Mouse (Mus musculus): ENCODE data around the gene Rbbp5. TPM values are rescaled to one million over a fixed set of nuclear protein-coding genes. Genes with fewer than 3 reads are reported as not detected.

The Rbbp5 gene
- polyA plus RNA-seq, 1 experiment from 2014 or later, result 41.9 TPM

- Histone ChIP-seq H3K9me3 (ENCODE audit: control insufficient read depth, low read length) (no peaks in the 10 kb centered on the region), H3K4me1 (ENCODE audit: control insufficient read depth, insufficient read depth, low read length) (peaks cover 14% of the 10 kb centered on the region; the same call in 1 of the 2 replicates), H3K4me2 (ENCODE audit: low read depth, low read length) (0 out of 2 replicates have a peak overlapping the region, but pooled peaks have one; percentile 4), H3K9ac (replicated peaks; ENCODE audit: low read depth, low read length) (peak overlapping the region; percentile 39; the same call in 1 of the 2 replicates), H3K27me3 (ENCODE audit: control insufficient read depth, insufficient read depth, low read length) (no peaks in the 10 kb centered on the region), H3K4me3 (ENCODE audit: low read depth, low read length) (no peak overlapping the region), H3K27ac (ENCODE audit: low read depth, low read length) (peak overlapping the region; percentile 85), H3K36me3 (ENCODE audit: control insufficient read depth, insufficient read depth, low read length) (peaks cover 15% of the 10 kb centered on the region)
- 10% methylated on average over 10 of the region's 10 CpGs for WGBS
- peak; percentile 71 for ATAC-seq (ENCODE audit: low read depth)
Observed at GRCm38 (mm10) chr1:132525832-132526231, 48.7 kb downstream of the Rbbp5 start.

DNA sequence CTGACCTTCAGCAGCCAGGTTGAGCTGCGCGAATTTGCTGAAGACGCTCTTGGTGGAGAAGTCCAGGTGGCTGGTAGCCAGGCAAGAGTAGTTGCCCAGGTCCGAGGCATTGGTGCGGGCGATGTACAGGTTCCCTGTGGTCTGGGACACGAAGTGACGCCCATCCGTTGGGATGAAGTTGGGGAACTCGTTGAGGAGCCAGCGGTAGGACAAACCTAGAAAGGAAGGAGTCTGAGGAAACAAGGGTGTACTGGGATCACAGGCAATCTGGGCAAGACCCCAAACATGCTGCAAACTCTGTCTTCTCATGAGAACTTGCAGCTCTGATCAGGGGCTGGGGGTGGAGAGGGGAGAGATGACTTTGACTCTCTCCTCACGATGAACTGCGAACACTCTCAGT is 50.9 kb downstream of the Rbbp5 start:
- H3K27ac ChIP-seq (ENCODE audit: low read depth, low read length), result no peak overlapping the region
- peaks cover under 1% of the 10 kb centered on the region; the same call in 1 of the 2 replicates for H3K36me3 ChIP-seq (ENCODE audit: control insufficient read depth, insufficient read depth, low read length)
- H3K4me3 ChIP-seq (ENCODE audit: low read depth, low read length), result no peak overlapping the region
- H3K4me2 ChIP-seq (ENCODE audit: low read depth, low read length), result no peak overlapping the region
- 95% methylated on average over 13 of the region's 13 CpGs for WGBS
- ATAC-seq (ENCODE audit: low read depth), result no peak
- no peaks in the 10 kb centered on the region for H3K27me3 ChIP-seq (ENCODE audit: control insufficient read depth, insufficient read depth, low read length)
- H3K9me3 ChIP-seq (ENCODE audit: control insufficient read depth, low read length), result no peaks in the 10 kb centered on the region
- H3K4me1 ChIP-seq (ENCODE audit: control insufficient read depth, insufficient read depth, low read length), result peaks cover 18% of the 10 kb centered on the region; the same call in 1 of the 2 replicates
- no peak overlapping the region for H3K9ac ChIP-seq (replicated peaks; ENCODE audit: low read depth, low read length)

- H3K27ac ChIP-seq (ENCODE audit: low read depth, low read length), result no peak overlapping the region
- H3K4me3 ChIP-seq (ENCODE audit: low read depth, low read length), result no peak overlapping the region
- H3K4me1 ChIP-seq (ENCODE audit: control insufficient read depth, insufficient read depth, low read length), result peaks cover 23% of the 10 kb centered on the region
- no peak for ATAC-seq (ENCODE audit: low read depth)
- H3K36me3 ChIP-seq (ENCODE audit: control insufficient read depth, insufficient read depth, low read length), result no peaks in the 10 kb centered on the region; the same call in 1 of the 2 replicates
- no peaks in the 10 kb centered on the region for H3K27me3 ChIP-seq (ENCODE audit: control insufficient read depth, insufficient read depth, low read length)
- no peak overlapping the region for H3K9ac ChIP-seq (replicated peaks; ENCODE audit: low read depth, low read length)
- WGBS, result 86% methylated on average over 19 of the region's 19 CpGs
- H3K9me3 ChIP-seq (ENCODE audit: control insufficient read depth, low read length), result no peaks in the 10 kb centered on the region
- H3K4me2 ChIP-seq (ENCODE audit: low read depth, low read length), result no peak overlapping the region
Observed at GRCm38 (mm10) chr1:132528647-132529334, 51.6 kb downstream of the Rbbp5 start.

DNA sequence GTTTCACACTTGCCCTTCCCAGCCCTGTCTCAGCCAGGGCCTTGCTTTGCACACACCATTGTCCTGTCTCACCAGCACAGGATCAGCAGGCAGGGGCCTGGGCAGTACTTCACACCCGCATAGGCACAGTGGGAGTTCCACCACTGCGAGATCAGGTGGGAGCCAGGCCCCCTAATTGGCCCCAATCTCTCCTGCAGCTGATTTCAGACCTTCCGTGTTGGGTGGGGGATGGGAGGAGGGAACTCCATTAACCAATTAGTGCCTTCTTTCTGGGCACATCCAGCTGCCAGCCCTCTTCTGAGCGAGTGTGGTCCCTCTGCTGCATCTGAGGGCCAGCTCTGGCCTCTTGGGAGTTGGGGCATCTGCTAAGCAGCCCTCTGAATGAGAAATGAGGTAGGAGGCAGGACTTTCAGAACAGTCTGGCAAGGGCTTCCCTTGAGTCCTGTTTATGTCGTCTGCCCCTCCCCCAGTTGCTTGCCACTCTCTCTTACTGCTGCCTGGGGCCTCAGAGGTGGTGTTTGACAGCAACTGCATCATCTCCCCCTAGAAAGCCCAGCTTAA is 53.5 kb downstream of the Rbbp5 start:
- H3K9me3 ChIP-seq (ENCODE audit: control insufficient read depth, low read length), result no peaks in the 10 kb centered on the region
- no peaks in the 10 kb centered on the region for H3K27me3 ChIP-seq (ENCODE audit: control insufficient read depth, insufficient read depth, low read length)
- H3K36me3 ChIP-seq (ENCODE audit: control insufficient read depth, insufficient read depth, low read length), result no peaks in the 10 kb centered on the region; the same call in 1 of the 2 replicates
- H3K27ac ChIP-seq (ENCODE audit: low read depth, low read length), result peak overlapping the region; percentile 46
- no peak overlapping the region for H3K9ac ChIP-seq (replicated peaks; ENCODE audit: low read depth, low read length)
- no peak overlapping the region for H3K4me2 ChIP-seq (ENCODE audit: low read depth, low read length)
- 6% methylated on average over 5 of the region's 5 CpGs for WGBS
- no peak overlapping the region for H3K4me3 ChIP-seq (ENCODE audit: low read depth, low read length)
- H3K4me1 ChIP-seq (ENCODE audit: control insufficient read depth, insufficient read depth, low read length), result peaks cover 35% of the 10 kb centered on the region
- ATAC-seq (ENCODE audit: low read depth), result peak; percentile 57

- H3K27ac ChIP-seq (ENCODE audit: low read depth, low read length), result no peak overlapping the region; the same call in 1 of the 2 replicates
- no peak overlapping the region for H3K4me3 ChIP-seq (ENCODE audit: low read depth, low read length)
- 71% methylated on average over 9 of the region's 9 CpGs for WGBS
- no peaks in the 10 kb centered on the region for H3K9me3 ChIP-seq (ENCODE audit: control insufficient read depth, low read length)
- no peak overlapping the region for H3K9ac ChIP-seq (replicated peaks; ENCODE audit: low read depth, low read length)
- no peaks in the 10 kb centered on the region; the same call in 1 of the 2 replicates for H3K36me3 ChIP-seq (ENCODE audit: control insufficient read depth, insufficient read depth, low read length)
- no peak for ATAC-seq (ENCODE audit: low read depth)
- peaks cover 29% of the 10 kb centered on the region for H3K4me1 ChIP-seq (ENCODE audit: control insufficient read depth, insufficient read depth, low read length)
- H3K27me3 ChIP-seq (ENCODE audit: control insufficient read depth, insufficient read depth, low read length), result no peaks in the 10 kb centered on the region
- H3K4me2 ChIP-seq (ENCODE audit: low read depth, low read length), result no peak overlapping the region
Observed at GRCm38 (mm10) chr1:132532521-132532920, 55.4 kb downstream of the Rbbp5 start.

GRCm38 (mm10) chr1:132533840-132534239 is 56.7 kb downstream of the Rbbp5 start:
- WGBS, result 10% methylated on average over 7 of the region's 8 CpGs
- Histone ChIP-seq H3K27ac (ENCODE audit: low read depth, low read length) (peak overlapping the region; percentile 60; the same call in 1 of the 2 replicates), H3K9ac (replicated peaks; ENCODE audit: low read depth, low read length) (peak overlapping the region; percentile 25; the same call in 1 of the 2 replicates), H3K27me3 (ENCODE audit: control insufficient read depth, insufficient read depth, low read length) (no peaks in the 10 kb centered on the region), H3K4me2 (ENCODE audit: low read depth, low read length) (no peak overlapping the region; the same call in 1 of the 2 replicates), H3K4me3 (ENCODE audit: low read depth, low read length) (no peak overlapping the region), H3K4me1 (ENCODE audit: control insufficient read depth, insufficient read depth, low read length) (peaks cover 29% of the 10 kb centered on the region), H3K9me3 (ENCODE audit: control insufficient read depth, low read length) (no peaks in the 10 kb centered on the region), H3K36me3 (ENCODE audit: control insufficient read depth, insufficient read depth, low read length) (no peaks in the 10 kb centered on the region)
- 0 out of 2 replicates have a peak, but pooled peaks have one; percentile 13 for ATAC-seq (ENCODE audit: low read depth)

DNA sequence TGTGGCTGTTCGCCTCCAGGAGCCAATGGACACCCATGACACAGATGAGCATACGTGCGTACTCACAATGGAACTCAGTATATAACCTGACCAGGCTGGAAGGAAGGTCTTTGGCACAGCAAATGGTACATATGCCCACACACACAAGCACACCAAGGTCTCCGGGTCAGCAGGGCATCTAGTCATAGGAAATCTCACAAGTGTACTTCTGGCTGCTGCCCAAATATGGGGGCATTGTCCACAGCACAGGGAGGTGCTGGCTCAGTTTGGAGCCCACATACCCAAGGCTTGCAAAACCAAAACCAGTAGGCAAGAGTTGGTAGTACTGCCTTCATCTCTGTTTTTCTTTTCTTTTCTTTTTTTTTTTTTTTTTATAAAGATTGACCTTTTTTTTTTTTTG is 58.4 kb downstream of the Rbbp5 start:
- ATAC-seq (ENCODE audit: low read depth), result no peak
- no peaks in the 10 kb centered on the region for H3K36me3 ChIP-seq (ENCODE audit: control insufficient read depth, insufficient read depth, low read length)
- no peak overlapping the region for H3K4me3 ChIP-seq (ENCODE audit: low read depth, low read length)
- 89% methylated on average over 4 of the region's 4 CpGs for WGBS
- H3K4me1 ChIP-seq (ENCODE audit: control insufficient read depth, insufficient read depth, low read length), result peaks cover 28% of the 10 kb centered on the region
- no peak overlapping the region for H3K27ac ChIP-seq (ENCODE audit: low read depth, low read length)
- no peaks in the 10 kb centered on the region for H3K9me3 ChIP-seq (ENCODE audit: control insufficient read depth, low read length)
- no peak overlapping the region for H3K4me2 ChIP-seq (ENCODE audit: low read depth, low read length)
- no peaks in the 10 kb centered on the region for H3K27me3 ChIP-seq (ENCODE audit: control insufficient read depth, insufficient read depth, low read length)
- H3K9ac ChIP-seq (replicated peaks; ENCODE audit: low read depth, low read length), result no peak overlapping the region

GRCm38 (mm10) chr1:132536416-132536815 is 59.3 kb downstream of the Rbbp5 start:
- Histone ChIP-seq H3K4me2 (ENCODE audit: low read depth, low read length) (no peak overlapping the region), H3K9me3 (ENCODE audit: control insufficient read depth, low read length) (no peaks in the 10 kb centered on the region), H3K4me3 (ENCODE audit: low read depth, low read length) (no peak overlapping the region), H3K9ac (replicated peaks; ENCODE audit: low read depth, low read length) (no peak overlapping the region), H3K27me3 (ENCODE audit: control insufficient read depth, insufficient read depth, low read length) (no peaks in the 10 kb centered on the region), H3K36me3 (ENCODE audit: control insufficient read depth, insufficient read depth, low read length) (no peaks in the 10 kb centered on the region), H3K4me1 (ENCODE audit: control insufficient read depth, insufficient read depth, low read length) (peaks cover 29% of the 10 kb centered on the region), H3K27ac (ENCODE audit: low read depth, low read length) (no peak overlapping the region)
- ATAC-seq (ENCODE audit: low read depth), result no peak
- WGBS, result 70% methylated on average over 3 of the region's 3 CpGs

DNA sequence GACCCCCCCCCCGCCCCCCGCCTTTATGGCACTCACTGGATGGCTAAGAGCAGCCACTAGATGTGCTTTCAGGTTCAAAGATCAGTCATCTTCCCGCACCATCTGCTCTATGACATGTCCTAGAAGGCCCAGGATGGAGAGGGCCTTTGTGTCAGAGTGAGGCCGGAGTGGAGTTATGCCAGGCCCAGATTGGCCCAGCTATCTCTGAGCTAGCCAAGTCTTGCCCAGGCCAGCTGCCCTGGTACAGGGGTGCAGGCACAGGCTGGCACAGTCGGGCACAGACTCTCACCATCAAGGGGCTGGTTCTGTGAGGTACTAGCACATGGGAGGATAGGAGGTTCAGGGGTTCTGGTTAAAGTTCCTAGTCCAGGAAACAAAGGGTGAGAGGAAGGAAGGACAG is 60.6 kb downstream of the Rbbp5 start:
- Histone ChIP-seq H3K9ac (replicated peaks; ENCODE audit: low read depth, low read length) (no peak overlapping the region), H3K4me2 (ENCODE audit: low read depth, low read length) (no peak overlapping the region), H3K4me1 (ENCODE audit: control insufficient read depth, insufficient read depth, low read length) (peaks cover 37% of the 10 kb centered on the region), H3K9me3 (ENCODE audit: control insufficient read depth, low read length) (no peaks in the 10 kb centered on the region), H3K4me3 (ENCODE audit: low read depth, low read length) (no peak overlapping the region), H3K36me3 (ENCODE audit: control insufficient read depth, insufficient read depth, low read length) (no peaks in the 10 kb centered on the region), H3K27me3 (ENCODE audit: control insufficient read depth, insufficient read depth, low read length) (no peaks in the 10 kb centered on the region), H3K27ac (ENCODE audit: low read depth, low read length) (peak overlapping the region; percentile 39; the same call in 1 of the 2 replicates)
- 67% methylated on average over 5 of the region's 5 CpGs for WGBS
- ATAC-seq (ENCODE audit: low read depth), result no peak
